Mouse (Mus musculus) myocyte (in vitro differentiated cells): ENCODE measurements around the gene Adipoq. TPM values are rescaled to one million over a fixed set of nuclear protein-coding genes. Genes with fewer than 3 reads are reported as not detected.

Experiments
- H3K27me3 ChIP-seq: one replicate; pipeline ENCODE4 v1.6.1; 2011; ENCODE audit not compliant: control insufficient read depth, insufficient read depth, insufficient read length
- H3K36me3 ChIP-seq: one replicate; pipeline ENCODE4 v1.6.1; 2011; ENCODE audit not compliant: control insufficient read depth, insufficient read depth
- H3K4me2 ChIP-seq: one replicate; pipeline ENCODE4 v1.6.1; 2011; ENCODE audit warnings: low read depth, control low read depth
- H3K4me3 ChIP-seq: one replicate; pipeline ENCODE4 v1.5.1; 2011; ENCODE audit warnings: mild to moderate bottlenecking, control low read depth, moderate library complexity
- H3K79me2 ChIP-seq: one replicate; pipeline ENCODE4 v1.6.1; 2011; ENCODE audit not compliant: control insufficient read depth, insufficient read depth
- H3ac ChIP-seq: one replicate; pipeline ENCODE4 v1.6.1; 2011; ENCODE audit not compliant: control insufficient read depth, insufficient read length
- CEBPB ChIP-seq: IDR thresholded peaks from 2 replicates; pipeline ENCODE4 v1.6.1; 2011; ENCODE audit warnings: mild to moderate bottlenecking, moderate library complexity; ENCODE audit not compliant: poor library complexity, insufficient read depth, severe bottlenecking
- MAX ChIP-seq: IDR thresholded peaks from one replicate; pipeline ENCODE4 v1.6.1; 2011; ENCODE audit warnings: low read depth, mild to moderate bottlenecking, control low read depth
- MYOD1 ChIP-seq, 3 experiments: IDR thresholded peaks; one replicate each; pipeline ENCODE4 v1.6.1; 2011; ENCODE audit warnings: control low read depth in 2 of 3, low read depth in 2 of 3, mild to moderate bottlenecking in 2 of 3, moderate library complexity in 1 of 3; ENCODE audit not compliant: insufficient read length in 2 of 3, control insufficient read depth in 1 of 3
- MYOG ChIP-seq, 3 experiments: IDR thresholded peaks; one replicate each; pipeline ENCODE4 v1.6.1; 2011; ENCODE audit warnings: control low read depth in 2 of 3, low read depth in 2 of 3, mild to moderate bottlenecking in 2 of 3; ENCODE audit not compliant: insufficient read length in 2 of 3, control insufficient read depth in 1 of 3, insufficient read depth in 1 of 3
- POLR2A ChIP-seq: IDR thresholded peaks from one replicate; pipeline ENCODE4 v1.6.1; 2011; ENCODE audit warnings: low read depth, mild to moderate bottlenecking, control low read depth, moderate library complexity; ENCODE audit not compliant: insufficient read length
- POLR2AphosphoS2 ChIP-seq: IDR thresholded peaks from one replicate; pipeline ENCODE4 v1.6.1; 2011; ENCODE audit warnings: low read depth, control low read depth; ENCODE audit not compliant: insufficient read length
- REST ChIP-seq: IDR thresholded peaks from one replicate; pipeline ENCODE4 v1.6.1; 2011; ENCODE audit warnings: mild to moderate bottlenecking, control low read depth, moderate library complexity; ENCODE audit not compliant: insufficient read depth, insufficient read length
- SRF ChIP-seq: IDR thresholded peaks from one replicate; pipeline ENCODE4 v1.6.1; 2011; ENCODE audit warnings: low read depth; ENCODE audit not compliant: control insufficient read depth, insufficient read length
- TCF12 ChIP-seq: IDR thresholded peaks from one replicate; pipeline ENCODE4 v1.6.1; 2011; ENCODE audit warnings: mild to moderate bottlenecking, control low read depth; ENCODE audit not compliant: poor library complexity, insufficient read depth, severe bottlenecking
- USF1 ChIP-seq: IDR thresholded peaks from one replicate; pipeline ENCODE4 v1.6.1; 2011; ENCODE audit warnings: low read depth, mild to moderate bottlenecking, control low read depth, moderate library complexity
- polyA plus RNA-seq: library from polyadenylated mRNA; unstranded; fragments of >200 nt; fragmentation: generic; extraction: Trizol; gene quantifications from one replicate; pipeline ENCODE4 v1.2.1, GENCODE M21; 2012; ENCODE audit warnings: missing spikeins

Adipoq gene
- polyA plus RNA-seq, 1 experiment: not detected

DNA sequence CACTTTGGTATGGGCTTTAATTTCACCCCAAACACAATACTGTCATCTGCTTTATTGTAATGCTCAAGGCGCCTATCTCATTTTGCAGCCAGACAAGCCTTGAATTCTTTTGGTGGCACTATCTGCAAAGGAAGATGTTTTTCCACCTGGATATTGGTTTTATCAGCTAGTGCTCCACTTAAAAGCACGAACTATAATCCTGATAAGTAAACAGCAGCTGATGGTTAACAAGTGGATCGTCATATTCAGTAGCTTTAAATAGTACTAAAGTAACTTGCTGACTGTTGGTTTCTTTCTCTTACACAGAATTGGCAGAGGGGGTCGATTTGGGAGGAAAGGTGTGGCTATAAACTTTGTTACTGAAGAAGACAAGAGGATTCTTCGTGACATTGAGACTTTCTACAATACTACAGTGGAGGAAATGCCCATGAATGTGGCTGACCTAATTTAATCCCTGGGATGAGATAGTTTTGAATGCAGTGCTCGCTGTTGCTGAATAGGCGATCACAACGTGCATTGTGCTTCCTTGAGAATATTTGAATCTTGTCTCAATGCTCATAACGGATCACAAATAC, 33.4 kb upstream of the Adipoq start:
- Histone ChIP-seq H3ac (no peak overlapping the region), H3K36me3 (peaks cover 63% of the 10 kb centered on the region), H3K4me3 (no peak overlapping the region), H3K27me3 (no peaks in the 10 kb centered on the region), H3K79me2 (peaks cover 41% of the 10 kb centered on the region), H3K4me2 (no peak overlapping the region)
- TF ChIP-seq USF1: no peak
- TF ChIP-seq MYOG (IDR thresholded peaks at IDR 0.05; ENCODE audit: control insufficient read depth in 1 of 3, insufficient read depth in 1 of 3, insufficient read length in 2 of 3, low read depth in 2 of 3): no peak
- peak; percentile 23 for TF ChIP-seq POLR2AphosphoS2
- TF ChIP-seq MYOD1 (IDR thresholded peaks at IDR 0.05; ENCODE audit: control insufficient read depth in 1 of 3, insufficient read length in 2 of 3, low read depth in 2 of 3): no peak
- TF ChIP-seq POLR2A: no peak
- TF ChIP-seq TCF12: no peak
- no peak for TF ChIP-seq REST
- no peak for TF ChIP-seq CEBPB

DNA sequence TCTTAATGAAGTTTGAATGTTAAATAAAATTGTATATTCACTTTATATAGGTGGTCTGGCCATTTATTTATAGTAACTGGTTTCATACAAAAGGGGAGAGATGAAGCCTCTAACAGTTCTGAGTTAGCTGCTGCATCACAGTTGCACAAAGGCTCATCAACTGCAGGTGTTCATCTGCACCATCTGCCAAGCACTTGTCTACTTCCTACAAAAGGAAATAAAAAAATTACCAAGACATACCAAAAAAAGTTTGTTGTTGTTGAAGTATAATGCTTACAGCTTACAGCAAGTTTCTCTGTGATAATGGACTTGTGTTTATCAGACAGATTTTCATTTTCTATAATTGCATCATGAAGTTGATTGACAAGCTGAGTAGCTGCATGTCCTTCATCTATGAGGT, 32.4 kb upstream of the Adipoq start:
- Histone ChIP-seq H3K36me3 (peaks cover 59% of the 10 kb centered on the region), H3K4me3 (no peak overlapping the region), H3ac (no peak overlapping the region), H3K79me2 (peaks cover 32% of the 10 kb centered on the region), H3K27me3 (no peaks in the 10 kb centered on the region), H3K4me2 (no peak overlapping the region)
- peak; percentile 24 for TF ChIP-seq POLR2AphosphoS2
- no peak for TF ChIP-seq TCF12
- peak; percentile 7 for TF ChIP-seq POLR2A

DNA sequence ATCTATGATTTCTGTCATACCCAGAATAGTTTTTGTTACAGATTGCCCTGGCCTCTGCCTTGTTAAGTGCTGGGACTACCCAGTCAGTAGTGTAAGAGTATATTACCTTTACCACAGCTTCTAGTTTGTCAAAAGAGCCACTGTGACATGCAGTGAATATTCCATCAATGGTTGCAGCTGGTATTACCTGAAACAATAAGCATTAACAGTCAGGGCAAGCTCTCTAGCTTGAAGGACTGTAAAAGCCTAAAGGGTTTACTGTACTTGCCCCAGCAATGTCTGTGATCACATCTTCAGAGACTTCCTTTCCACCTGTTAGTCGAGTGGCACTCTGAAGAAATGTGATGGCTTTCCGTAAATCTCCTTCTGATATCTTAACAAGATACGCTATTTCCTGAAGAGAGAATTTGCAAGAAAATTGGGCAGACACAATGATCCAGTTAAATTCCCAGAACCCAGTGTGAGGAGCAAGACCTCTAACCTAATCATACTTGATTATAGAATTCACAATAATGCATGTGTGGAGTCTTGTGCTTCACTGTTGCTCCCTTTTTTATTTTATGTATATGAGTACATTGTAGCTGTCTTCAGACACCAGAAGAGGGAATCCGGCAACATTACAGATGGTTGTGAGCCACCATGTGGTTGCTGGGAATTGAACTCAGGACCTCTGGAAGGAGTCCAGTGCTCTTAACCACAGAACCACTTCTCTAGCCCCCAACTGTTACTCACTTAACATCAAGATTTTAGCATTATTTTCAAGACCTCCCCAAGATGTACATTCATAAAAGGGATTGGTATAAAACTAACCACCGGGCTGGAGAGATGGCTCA, 31.8 kb upstream of the Adipoq start:
- H3ac ChIP-seq: no peak overlapping the region

DNA sequence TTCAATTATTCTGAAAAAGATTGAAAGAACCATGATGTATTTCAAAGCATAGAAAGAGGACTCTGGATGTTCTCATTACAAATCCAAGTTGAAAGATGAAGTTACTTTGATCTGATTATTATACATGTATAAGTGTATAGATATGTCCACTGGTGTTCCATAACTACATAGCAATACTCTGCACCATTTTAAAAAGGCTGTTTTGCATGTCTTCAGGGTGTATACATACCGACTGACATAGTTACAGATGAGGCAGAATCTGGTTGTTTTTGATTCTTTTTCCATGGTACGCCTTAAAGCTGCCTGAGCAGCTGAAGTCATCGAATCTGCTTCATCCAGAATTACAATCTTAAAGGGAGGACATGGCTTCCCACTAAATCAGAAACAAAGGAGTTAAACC, 30.9 kb upstream of the Adipoq start:
- H3K4me3 ChIP-seq: no peak overlapping the region
- H3K4me2 ChIP-seq: no peak overlapping the region
- peaks cover 16% of the 10 kb centered on the region for H3K79me2 ChIP-seq
- no peak for TF ChIP-seq SRF
- peaks cover 55% of the 10 kb centered on the region for H3K36me3 ChIP-seq
- H3K27me3 ChIP-seq: no peaks in the 10 kb centered on the region
- H3ac ChIP-seq: no peak overlapping the region

More for the DNA sequence above, 31.8 kb upstream of the Adipoq start:
- Histone ChIP-seq H3K4me2 (no peak overlapping the region), H3K36me3 (peaks cover 57% of the 10 kb centered on the region), H3K27me3 (no peaks in the 10 kb centered on the region), H3K79me2 (peaks cover 25% of the 10 kb centered on the region), H3K4me3 (no peak overlapping the region)
- TF ChIP-seq POLR2AphosphoS2 (peak; percentile 69), MYOG (IDR thresholded peaks at IDR 0.05; ENCODE audit: control insufficient read depth in 1 of 3, insufficient read depth in 1 of 3, insufficient read length in 2 of 3, low read depth in 2 of 3) (no peak), MAX (no peak)

DNA sequence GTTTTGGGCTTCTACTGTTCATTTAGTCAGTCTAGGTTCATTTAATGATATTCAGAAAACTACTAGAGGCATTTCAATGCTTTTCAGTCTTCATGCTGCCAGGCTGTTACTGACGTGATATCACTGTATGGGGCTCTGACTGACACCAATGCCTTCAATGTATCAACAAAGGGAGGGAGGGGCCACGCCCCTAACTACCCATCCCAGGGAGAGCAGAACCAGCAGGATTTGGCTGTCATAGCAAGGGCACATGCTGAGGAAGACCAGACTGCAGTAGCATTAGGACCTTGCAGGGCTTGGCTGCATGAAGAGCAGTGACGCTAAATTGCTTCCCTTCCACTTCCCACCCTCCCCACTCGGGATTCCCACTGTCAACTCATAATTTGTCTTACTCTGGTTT, 29.2 kb upstream of the Adipoq start:
- H3K4me2 ChIP-seq: no peak overlapping the region
- no peak overlapping the region for H3K4me3 ChIP-seq
- peak; percentile 33 for TF ChIP-seq POLR2AphosphoS2
- TF ChIP-seq SRF: no peak
- TF ChIP-seq TCF12: no peak
- H3K36me3 ChIP-seq: peaks cover 43% of the 10 kb centered on the region
- no peak overlapping the region for H3ac ChIP-seq
- no peaks in the 10 kb centered on the region for H3K27me3 ChIP-seq
- no peaks in the 10 kb centered on the region for H3K79me2 ChIP-seq

DNA sequence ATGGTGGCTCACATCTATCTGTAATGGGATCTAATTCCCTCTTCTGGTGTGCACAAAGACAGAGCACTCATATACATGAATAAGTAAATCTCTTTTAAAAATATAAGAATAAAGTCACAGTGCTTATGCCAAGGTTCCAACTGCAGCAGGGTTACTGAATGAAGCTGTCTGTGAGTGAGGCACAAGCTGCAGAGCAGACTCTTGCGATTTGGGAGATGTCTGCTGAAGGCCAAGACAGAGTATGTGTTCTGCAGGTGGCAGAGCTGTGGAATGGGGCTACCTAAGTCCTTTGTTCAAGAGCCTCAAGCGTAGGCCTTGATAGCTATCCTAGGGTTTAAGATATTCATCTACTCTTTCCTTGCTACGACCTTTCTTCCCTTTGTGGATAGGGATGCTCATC, 23.9 kb upstream of the Adipoq start:
- Histone ChIP-seq H3K4me2 (no peak overlapping the region), H3K36me3 (peaks cover 21% of the 10 kb centered on the region), H3ac (no peak overlapping the region), H3K79me2 (peaks cover 15% of the 10 kb centered on the region), H3K27me3 (no peaks in the 10 kb centered on the region), H3K4me3 (no peak overlapping the region)
- TF ChIP-seq MYOG (IDR thresholded peaks at IDR 0.05; ENCODE audit: control insufficient read depth in 1 of 3, insufficient read depth in 1 of 3, insufficient read length in 2 of 3, low read depth in 2 of 3) (no peak), POLR2A (no peak), SRF (no peak), REST (no peak)
